Mouse (Mus musculus): ENCODE data around the gene Ssr1.

Ssr1 gene

DNA sequence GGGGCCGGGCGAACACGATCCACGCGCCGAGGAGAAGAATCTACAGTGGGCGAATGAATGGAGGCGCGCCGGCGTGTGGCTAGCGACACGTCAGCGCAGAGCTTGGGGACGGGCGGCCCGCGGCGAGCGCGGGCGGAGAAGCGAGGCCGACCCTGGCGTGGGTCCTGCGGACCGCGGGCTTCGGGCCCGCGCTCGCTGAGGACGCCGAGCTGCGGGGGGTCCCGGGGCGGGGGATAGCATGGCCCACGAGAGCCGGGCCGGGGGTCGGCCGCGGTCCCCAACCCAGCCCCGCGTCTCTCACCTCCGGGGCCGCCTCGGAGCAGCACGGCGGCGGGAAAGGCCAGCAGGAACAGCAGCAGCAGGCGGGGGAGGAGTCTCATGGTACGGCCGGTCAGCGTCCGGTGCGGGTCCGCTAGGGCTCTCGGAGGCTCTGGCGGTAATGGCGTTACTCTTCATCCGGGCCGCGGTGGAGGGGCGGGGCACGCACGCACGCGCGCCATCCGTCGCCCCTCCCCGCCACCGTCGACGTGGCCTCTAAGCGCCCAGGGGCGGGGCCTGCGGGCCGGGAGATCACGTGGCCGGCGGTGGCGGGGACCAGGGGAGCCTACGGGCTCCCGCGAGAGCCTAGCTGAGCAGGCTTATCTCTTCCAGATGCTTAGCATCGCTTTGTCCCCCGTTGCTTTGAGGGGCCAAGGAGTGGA is at the start of gene Ssr1:
Ssr1 (minus strand) TSS at position 514 of the 701 bp plus-strand sequence.
- DNase-seq (ENCODE audit: low spot score in 2 of 2) = peak; percentile 86 to 93

DNA sequence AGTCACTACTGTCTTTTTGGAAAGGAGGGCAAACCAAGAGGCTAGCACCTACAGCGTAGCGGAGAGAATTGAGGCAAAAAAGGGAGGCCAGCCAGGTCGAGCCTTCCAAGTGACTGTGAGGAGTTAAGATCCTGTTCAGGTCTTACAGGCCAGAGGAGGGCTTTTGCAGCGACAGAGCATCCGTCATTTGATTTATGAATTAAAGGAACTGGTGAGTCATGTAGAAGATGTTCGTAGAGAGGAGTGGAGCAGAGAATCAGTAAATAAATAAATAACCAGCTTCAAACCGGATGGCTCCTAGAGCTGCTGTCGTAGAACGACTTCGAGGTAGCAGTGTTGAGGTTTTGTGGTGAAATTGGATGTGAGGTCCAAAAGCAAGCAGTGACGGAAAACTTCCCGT is 43.8 kb upstream of the Ssr1 start:
- DNase-seq (ENCODE audit: low spot score in 2 of 2) = no peak

DNA sequence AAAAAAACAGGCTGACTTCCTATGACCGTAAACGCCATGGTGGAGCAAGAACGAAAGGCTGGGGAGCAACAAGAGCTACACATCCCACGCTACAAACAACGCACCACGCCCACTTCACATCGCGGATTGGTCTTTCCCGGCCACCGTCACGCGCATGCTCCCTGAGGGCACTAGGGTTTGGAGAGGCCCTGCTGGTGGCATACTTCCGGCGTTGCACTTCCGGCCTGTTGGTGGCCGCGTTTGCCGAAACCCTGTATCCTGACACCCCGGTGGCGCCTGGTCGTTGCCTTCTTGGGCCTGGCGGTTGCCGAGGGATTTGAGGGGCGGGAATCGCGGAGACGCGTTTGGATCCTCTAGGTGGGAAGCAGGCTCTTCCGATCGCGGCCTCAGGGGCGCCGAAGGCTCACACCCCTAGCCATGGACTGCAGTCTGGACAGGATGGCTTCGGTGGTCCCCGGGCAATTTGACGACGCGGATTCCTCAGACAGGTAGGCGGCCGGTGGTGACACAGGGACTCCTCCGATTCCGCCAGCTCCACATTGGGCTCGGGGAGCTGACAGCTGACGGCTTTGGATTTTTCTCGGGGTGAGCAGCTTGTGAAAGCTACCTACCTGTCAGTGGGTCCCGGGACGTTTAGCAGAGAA is 43.1 kb upstream of the Ssr1 start, which contains the start of gene Cage1:
Cage1 (minus strand) TSS at position 26 of the 644 bp plus-strand sequence.
- DNase-seq (ENCODE audit: low spot score in 2 of 2) = peak; percentile 96 to 97

DNA sequence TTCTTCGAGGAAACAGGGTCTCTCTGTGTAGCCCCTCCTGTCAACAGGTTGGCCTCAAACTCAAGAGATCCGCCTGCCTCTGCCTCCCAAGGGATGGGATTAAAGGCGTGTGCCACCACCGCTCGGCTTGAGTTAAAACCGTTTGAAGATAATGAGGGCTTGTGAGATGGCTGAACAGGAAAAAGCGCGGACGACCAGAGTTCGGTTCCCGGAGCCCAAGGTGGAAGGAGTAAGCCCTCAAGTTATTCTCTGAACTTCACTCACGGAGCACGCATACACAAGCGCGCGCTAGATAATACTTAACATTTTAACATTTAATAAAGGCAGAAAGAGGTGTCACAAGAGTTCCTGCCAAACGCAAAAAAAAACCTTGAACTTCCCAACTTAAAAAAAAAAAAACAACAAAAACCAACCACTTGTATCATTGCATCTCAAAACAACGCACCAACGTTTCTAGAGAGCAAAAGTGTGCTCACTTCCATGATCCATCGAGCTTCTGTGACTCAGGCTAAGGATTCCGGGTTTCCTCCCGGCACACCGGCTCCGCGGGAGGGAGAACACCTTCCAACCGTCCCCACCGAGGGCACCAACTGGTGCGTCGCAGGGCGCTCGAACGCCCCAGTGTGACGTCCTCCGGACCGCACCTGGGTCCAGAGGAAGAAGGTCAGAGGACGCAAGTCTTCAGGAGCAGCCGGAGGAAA is 42.5 kb upstream of the Ssr1 start, which contains the start of gene Riok1:
Riok1 (plus strand) TSS at position 653 of the 701 bp plus-strand sequence.
- DNase-seq (ENCODE audit: low spot score in 2 of 2) = no peak

DNA sequence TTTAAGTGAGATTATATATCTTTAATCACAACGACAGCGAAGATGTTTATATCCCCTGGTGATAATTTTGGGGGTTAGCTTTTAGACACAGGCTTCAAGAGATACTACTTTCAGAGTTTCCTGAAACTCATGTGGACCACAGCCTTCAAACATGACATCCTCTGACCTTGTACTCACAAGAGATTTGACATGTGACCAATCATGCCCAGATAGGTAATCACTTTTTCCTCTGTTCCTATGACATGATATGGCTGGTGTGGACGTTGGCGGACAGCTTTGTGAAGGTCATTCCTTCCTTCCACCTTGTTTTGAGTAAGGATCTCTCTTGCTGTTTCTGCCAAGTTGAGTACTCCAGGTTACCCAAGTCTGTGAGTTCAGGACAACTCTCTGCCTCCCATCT is 34.4 kb upstream of the Ssr1 start:
- DNase-seq (ENCODE audit: low spot score in 2 of 2) = no peak

DNA sequence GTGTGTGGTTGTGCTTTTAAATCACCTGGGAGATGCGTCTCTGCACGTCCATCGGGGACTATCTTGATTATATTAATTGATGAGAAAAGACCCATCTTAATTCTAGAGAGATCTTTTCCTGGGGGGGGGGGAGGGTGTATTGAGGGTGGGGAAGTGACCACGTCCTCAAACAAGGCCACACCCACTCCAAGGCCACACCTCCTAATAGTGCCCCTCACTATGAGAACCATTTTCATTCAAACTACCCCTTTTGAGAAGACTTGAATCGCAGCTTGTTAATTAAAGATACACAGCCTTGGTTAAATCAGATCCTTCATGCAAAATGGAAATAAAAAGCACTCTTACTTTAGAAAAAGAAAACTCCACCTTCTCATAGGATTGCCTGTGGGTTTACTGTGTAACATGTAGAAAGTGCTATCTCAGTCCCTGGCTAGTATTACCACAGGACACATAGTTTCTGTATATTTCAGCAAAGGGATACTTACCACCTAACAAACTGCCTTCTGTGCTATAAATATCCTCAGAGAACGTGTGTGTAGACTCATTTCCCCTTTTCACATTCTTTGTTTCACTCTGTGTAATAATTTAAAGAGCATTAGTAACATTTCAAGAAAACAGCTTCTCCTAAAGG is 33.7 kb upstream of the Ssr1 start:
- no peak for DNase-seq (ENCODE audit: low spot score in 2 of 2)

DNA sequence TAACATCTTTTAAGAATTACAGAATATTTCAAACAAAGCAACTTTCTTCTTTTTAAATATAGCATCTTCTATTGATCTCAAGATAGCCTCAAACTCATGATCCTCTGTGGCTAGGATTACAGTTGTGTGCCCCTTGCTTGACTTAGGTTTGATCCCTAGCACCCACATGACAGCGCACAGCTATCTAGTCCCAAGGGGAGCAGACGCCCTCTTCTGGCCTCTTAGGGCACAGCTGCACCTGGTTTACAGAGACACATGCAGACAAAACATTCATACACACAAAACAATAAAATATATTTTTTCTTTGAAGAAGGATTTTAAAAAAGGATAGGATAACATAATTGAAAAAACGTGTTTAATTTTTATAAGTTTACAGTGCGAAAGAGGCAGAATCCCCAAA is 31.9 kb upstream of the Ssr1 start:
- no peak for DNase-seq (ENCODE audit: low spot score in 2 of 2)

DNA sequence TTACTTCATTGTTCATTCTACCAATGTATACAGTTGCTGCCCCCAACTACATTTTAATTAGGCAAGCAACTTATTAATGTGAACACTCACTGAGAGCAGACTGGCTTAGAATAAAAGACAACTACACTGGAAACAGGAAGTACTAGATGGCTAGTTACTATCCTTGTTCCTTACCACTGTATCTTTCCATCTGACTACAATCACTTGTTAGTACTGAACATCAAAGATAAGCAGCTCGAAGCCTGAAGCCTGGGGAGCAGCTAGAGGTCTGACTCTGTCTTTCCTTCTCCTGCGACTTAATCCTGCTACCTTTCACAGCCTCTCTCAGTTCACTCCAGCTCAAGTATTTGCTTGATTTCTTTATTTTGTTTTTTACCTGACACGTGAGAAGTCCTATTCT is 24.8 kb upstream of the Ssr1 start:
- no peak for DNase-seq (ENCODE audit: low spot score in 2 of 2)

DNA sequence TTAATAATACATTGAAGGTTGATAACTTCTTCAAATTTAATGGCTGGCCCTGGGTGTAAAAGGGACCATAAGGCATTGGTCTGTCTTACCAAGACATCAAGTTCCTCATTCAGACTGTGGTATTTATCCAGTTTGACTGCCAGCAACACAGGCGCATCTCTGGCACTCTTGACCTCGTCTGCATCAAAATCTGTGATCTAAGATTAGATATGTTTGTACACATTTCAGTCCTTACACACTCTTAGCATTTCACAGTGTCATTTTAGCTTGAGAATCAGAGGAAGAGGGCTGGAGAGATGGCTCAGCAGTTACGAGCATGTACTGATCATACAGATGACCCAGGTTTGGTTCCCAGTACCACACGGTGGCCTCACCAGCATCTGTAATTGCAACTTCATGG is 21.6 kb upstream of the Ssr1 start:
- DNase-seq (ENCODE audit: low spot score in 2 of 2) = no peak

DNA sequence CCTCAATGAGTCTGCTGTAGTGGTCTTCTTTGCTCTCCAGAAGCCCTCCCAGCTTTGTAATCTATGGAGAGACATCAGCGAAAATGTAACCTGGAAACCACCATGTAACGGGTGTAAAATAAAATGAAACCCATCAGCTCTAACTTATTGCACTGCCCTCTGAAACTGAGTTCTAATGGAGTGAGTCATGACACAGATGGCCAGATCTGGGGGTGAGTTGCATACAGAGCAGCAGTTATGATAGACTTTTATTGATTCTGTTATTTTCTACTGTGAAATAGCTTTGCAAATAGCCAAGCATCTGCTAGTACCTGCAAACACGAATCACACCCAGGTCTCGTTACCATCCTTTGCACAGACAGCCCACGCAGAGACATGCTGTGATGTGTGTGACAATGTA is 18.4 kb upstream of the Ssr1 start:
- no peak for DNase-seq (ENCODE audit: low spot score in 2 of 2)

DNA sequence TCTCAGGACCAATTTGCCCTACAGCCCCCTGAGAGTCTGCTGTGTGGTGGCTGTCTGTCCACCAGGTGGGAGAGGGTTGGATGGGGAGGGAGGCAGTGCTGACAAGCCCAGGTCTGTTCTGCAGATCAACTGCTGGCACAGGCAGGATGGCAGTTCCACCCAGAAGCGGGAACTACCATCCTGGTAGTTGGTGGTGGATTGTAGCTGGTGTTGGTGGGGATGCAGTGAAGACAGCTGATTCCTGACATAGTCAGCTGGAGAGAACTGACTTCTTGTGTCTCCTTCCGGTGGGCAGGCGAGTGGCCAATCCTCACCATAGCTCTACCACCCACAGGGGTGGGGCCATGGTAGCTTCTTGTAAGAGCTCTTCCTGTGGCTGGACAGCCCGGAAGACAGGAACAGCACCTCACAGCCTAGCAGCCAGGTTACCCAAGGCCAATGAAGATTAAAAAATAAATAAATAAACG is 16.5 kb upstream of the Ssr1 start:
- no peak for DNase-seq (ENCODE audit: low spot score in 2 of 2)

DNA sequence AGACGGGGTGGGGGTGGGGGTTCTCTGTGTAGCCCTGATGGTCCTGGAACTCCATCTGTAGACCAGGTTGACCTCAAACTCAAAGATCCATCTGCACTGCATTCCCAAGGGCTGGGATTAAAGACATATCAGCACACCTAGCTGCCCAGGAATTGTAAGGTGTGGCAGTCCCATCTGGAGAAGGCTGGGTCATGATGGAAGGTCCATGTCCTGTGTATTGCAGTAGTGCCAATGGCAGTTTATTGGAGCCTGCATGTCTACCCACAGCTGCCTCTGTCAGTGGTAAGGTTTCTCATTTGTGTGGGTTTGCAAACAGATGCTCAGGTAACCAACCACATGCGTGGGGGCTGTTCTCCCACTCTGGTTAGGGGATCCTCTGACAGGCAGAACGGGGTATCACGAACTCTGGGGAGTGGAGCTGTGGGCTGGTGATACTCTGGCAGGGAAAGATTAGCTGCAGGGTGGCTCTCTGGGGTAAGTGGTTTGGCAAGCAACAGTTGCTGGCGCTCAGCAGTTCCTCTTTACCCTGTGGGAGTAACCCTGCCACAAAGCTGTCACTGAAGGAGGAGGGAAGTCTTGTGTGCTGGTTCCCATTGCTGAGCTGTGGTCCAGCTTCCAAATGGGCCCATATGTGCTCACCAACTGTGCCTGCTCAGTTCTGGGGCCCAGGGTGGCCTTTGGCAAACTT is 15.8 kb upstream of the Ssr1 start:
- no peak for DNase-seq (ENCODE audit: low spot score in 2 of 2)

DNA sequence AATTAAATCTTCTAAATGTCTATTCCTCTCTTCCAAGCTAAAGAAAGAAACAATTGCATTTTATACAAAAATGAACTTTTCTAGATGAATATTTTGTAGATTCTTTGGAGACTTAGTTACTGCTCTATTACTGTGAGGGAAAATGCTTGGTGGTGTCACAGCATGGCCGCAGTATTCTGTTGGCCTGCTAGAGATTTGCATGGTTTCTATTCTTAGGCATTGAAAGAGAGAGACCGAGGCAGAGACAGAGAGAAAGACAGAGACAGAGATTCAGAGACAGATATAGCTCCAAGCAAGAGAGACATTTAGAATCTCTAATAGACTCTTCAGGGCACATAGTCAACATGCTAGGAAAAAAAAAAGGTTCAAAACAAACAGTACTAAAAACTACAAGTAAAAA is 14.0 kb upstream of the Ssr1 start:
- DNase-seq (ENCODE audit: low spot score in 2 of 2) = no peak

DNA sequence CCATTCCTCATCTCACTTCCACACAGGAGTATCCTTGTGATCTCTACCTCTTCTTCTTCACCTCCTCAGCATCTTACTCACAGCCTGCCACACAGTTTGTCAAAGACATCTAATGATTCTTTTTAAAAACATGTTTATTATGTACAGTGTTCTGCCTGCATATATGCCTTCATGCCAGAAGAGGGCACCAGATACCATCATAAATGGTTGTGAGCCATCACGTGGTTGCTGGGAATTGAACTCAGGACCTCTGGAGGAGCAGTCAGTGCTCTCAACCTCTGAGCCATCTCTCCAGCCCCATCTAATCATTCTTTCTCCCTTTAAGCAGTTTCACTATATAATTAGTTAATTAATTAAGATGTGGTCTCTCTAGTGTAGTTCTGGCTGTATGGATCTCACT is 8.4 kb upstream of the Ssr1 start:
- no peak for DNase-seq (ENCODE audit: low spot score in 2 of 2)

DNA sequence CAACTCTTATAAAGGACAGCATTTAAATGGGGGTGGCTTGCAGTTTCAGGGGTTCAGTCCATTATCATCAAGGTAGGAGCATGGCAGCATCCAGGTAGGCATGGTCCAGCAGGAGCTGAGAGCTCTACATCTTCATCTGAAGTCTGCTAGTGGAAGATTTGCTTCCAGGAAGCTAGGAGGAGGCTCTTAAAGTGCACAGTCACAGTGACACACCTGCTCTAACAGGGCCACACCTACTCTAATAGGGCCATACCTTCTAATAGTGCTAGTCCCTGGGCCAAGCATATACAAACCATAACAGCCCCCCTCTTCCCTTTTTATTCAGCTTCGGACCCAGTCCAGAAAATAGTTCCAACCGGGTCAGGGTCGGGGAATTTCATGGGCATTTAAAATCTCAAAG is 5.7 kb upstream of the Ssr1 start:
- DNase-seq (ENCODE audit: low spot score in 2 of 2) = no peak

DNA sequence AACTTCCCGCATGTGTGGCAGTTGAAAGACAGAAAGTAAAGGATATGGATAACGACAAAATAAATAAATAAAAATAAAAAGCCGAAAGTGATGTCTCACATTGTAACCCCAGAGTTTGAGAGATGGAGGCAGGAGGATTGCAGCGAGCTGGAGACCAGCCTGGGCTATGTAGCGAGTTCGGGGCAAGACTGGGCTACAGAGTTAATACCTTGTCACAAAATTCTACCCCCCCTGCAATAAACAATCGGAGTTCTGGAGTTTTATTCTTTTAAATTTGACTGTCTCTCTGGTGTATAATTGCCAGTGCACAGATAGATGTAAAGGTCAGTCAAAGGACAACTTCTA is 360 bp upstream of the Ssr1 start:
- no peak for DNase-seq (ENCODE audit: low spot score in 2 of 2)

DNA sequence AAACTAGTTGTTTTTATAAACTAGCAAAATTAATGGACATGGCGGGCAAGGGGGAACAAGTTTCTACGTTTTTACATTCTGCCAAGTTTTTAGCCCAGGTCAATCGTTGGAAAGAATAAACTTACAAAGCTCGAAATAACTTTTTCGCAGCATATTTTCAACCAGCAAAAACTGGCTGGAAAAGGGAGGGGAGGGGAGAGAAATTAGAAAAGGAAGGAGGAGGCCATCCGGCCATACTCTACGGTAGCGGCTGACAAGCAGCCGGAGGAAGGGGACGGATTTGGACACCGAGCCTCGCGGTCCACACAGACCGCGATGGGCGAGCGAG is 677 bp downstream of the Ssr1 start:
- DNase-seq (ENCODE audit: low spot score in 2 of 2) = no peak

DNA sequence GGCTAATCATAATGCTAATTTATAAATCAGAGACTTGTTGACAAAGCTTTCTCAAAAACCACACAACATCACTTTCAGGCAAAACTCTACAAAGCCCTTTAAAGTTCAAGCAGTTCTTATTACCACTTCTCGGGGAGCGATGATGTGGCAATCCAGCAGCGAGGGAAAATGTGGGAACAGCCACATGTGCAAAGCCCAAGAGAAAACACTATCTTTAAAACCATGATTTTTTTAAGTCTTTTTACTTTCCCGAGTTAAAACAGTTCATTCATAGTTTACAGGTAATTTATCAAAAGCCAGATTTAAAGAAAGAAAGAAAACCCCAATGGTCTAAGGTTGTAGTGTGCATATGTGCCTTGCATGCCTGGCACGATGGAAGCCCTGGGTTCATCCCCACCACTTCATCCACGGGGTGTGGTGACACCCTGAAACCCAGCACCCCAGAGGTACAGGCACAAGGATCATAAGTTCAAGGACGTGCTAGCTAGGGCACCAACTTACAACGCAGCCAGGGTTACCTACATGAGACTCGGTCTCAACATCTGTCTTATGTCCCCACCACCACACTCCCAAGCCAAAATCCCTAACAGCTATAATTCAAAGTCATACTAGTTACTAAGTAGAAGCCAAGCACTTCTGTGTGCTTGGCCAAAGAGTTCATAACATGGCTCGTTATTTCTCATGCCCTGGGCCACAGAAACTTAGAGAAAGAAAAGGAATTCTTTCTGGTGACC is 1.2 kb downstream of the Ssr1 start:
- DNase-seq (ENCODE audit: low spot score in 2 of 2) = no peak

DNA sequence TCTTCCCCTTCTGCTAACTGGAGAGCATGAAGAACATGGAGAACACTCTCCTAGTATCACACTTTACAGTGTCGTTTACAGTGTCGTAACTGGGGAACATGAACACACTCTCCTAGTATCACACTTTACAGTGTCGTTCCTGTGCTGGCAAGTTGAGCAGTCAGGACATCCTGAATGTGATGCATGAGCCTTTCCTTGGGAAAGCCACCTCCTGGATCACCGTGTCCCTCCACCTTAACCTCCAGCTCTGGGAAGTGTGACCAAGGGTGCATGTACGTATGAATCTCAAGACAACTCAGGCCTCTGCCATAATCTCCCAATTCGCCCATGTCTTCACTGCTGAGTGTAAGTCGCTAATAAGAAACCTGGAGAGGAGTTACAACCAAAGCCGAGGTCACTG is 4.3 kb downstream of the Ssr1 start:
- DNase-seq (ENCODE audit: low spot score in 2 of 2) = no peak

DNA sequence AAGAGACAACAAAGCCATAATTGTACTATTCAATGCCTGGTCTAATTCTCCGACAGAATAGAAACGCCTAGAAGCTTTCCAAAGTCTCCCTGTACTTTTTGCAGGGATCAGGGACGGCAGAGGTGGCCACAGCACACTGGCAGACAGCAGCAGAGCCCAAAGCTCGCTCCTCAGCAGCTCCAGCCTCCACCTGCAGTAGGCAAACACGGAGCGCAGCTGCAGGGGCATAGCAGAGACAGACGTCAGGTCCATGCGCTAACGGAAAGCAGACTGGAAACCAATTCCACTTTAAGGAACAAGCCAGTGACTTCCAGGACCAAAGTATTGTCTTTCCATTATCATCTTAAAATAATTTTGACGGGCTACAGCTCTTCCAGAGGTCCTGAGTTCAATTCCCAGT is 7.9 kb downstream of the Ssr1 start:
- no peak for DNase-seq (ENCODE audit: low spot score in 2 of 2)

DNA sequence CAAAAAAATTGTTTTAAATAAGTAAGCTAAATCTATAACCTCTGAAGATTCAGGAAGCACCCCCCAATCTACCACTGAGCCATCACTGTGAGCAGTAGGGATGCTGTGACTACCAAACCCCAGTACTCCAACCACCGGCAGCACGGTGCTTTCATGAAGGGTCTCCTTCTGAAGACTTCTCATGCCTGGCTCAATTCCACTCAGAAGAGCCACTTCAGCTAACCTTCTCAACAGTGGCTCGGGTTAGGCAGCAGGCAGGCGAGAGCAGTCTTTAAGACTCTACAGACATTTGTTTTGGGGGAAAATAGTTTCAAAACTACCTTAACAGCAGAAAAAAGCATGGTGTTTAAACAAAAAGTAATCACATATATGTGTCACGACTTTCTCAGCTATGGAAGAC is 13.0 kb downstream of the Ssr1 start:
- no peak for DNase-seq (ENCODE audit: low spot score in 2 of 2)
